Mouse (Mus musculus) embryonic fibroblast, embryonic 13.5 days (primary cell): ENCODE data around the gene Ubtf.

ENCODE experiments used
- CTCF ChIP-seq: IDR thresholded peaks from 2 replicates; pipeline ENCODE4 v1.5.1; 2011; ENCODE audit warnings: mild to moderate bottlenecking, control low read depth, low read length, moderate library complexity, borderline replicate concordance; ENCODE audit not compliant: insufficient read depth
- POLR2A ChIP-seq: IDR thresholded peaks from 2 replicates; pipeline ENCODE4 v1.6.1; 2011; ENCODE audit warnings: low read depth, mild to moderate bottlenecking, control low read depth, low read length, moderate library complexity

DNA sequence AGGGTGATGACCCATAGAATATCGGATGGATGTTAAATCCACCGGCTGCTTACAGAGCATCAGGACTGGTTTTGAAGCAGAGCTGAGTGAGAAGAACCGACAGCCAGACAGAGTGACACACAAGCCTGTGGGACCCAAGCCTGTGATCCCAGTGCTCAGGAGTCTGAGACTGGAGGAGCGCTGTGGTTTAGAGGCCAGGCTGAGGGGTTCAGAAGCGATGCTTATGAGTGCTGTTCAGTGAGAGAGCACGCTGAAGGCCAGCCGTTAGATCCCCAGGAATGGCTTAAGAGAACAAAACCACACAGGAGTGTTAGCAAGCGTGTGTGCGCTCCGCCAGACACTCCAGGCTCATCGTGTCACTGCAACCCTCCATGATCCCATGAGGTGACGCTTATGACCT, 23.2 kb upstream of the Ubtf start:
- TF ChIP-seq CTCF = no peak
- TF ChIP-seq POLR2A = no peak
